24 mouse cellular contexts compared by ENCODE assay signal in genomic region chr14:118685572-118685971, GRCm38 (mm10).
"Had no signal": no experiment of that assay in that cellular context is flagged by ENCODE, and none has a peak within 500 bp of the region (broad histone marks: within the 10 kb centered on the region; RNA-seq: fewer than 3 reads in every experiment).

No protein-coding gene starts in this region.

- H3K36me3 ChIP-seq: heart, embryonic 10.5 days; heart, embryonic 12.5 days; hindbrain, embryonic 10.5 days; hindbrain, embryonic 12.5 days; limb, embryonic 13.5 days; limb, embryonic 15.5 days; liver, embryonic 12.5 days had no signal

- H3K9ac ChIP-seq: heart, embryonic 12.5 days; hindbrain, embryonic 12.5 days; hindbrain, embryonic 14.5 days; limb, embryonic 13.5 days; limb, embryonic 15.5 days; liver, embryonic 12.5 days had no signal

- DNase-seq: gastrocnemius, postnatal 14 days; gastrocnemius, postnatal 36 days; heart, adult 18-20 months; heart, postnatal 10 days; heart, postnatal 4 days; kidney, adult 11 months; kidney, adult 2 months; kidney, adult 9 months; kidney, postnatal 10 days; kidney, postnatal 25 days; layer of hippocampus, adult 9-11 months; layer of hippocampus, postnatal 36 days; left cerebral cortex, postnatal 4 days had no signal

- H3K4me1 ChIP-seq: heart, embryonic 12.5 days had no signal

- H3K4me2 ChIP-seq: heart, embryonic 12.5 days; hindbrain, embryonic 12.5 days; hindbrain, embryonic 14.5 days; liver, embryonic 12.5 days had no signal

- H3K27ac ChIP-seq: heart, embryonic 10.5 days; hindbrain, embryonic 10.5 days; hindbrain, embryonic 12.5 days; hindbrain, embryonic 14.5 days; limb, embryonic 15.5 days; liver, embryonic 12.5 days had no signal

- H3K4me3 ChIP-seq: heart, embryonic 10.5 days; heart, embryonic 12.5 days; hindbrain, embryonic 10.5 days; hindbrain, embryonic 12.5 days; limb, embryonic 13.5 days; limb, embryonic 15.5 days; liver, embryonic 12.5 days had no signal

- H3K9me3 ChIP-seq: heart, embryonic 10.5 days; heart, embryonic 12.5 days; hindbrain, embryonic 10.5 days; hindbrain, embryonic 12.5 days; limb, embryonic 13.5 days; limb, embryonic 15.5 days; liver, embryonic 12.5 days had no signal

- ATAC-seq: hindbrain, embryonic 16.5 days; inflammation-experienced regulatory T-cells, adult 6 months; intestine, embryonic 16.5 days; liver, embryonic 12.5 days had no signal

- H3K27me3 ChIP-seq: heart, embryonic 12.5 days; hindbrain, embryonic 12.5 days; limb, embryonic 13.5 days; limb, embryonic 15.5 days; liver, embryonic 12.5 days had no signal
